Mouse (Mus musculus) forebrain, postnatal 0 days (tissue): ENCODE results near the gene Pabpc4. TPM values are rescaled to one million over a fixed set of nuclear protein-coding genes. Genes with fewer than 3 reads are reported as not detected.
"Not testable (repeated sequence)": the region's sequence is repeated elsewhere in the genome, so short reads cannot be mapped to it uniquely, and the experiment has no call there.

Source experiments
- ATAC-seq: fragments of 200-750 bp; cut with Nextera tagmentation; 2 replicates; pipeline ENCODE4 v1.8.0; 2017; ENCODE audit warnings: mild to moderate bottlenecking, moderate library complexity
- DNase-seq: peaks from one replicate; pipeline ENCODE4 v3.0.0-alpha.2; 2015
- H3K27ac ChIP-seq: fragments of 300-500 bp; sonication (generic); 2 replicates; pipeline ENCODE4 v1.5.1; 2014; ENCODE audit warnings: low read depth, mild to moderate bottlenecking, antibody characterized with exemption, low read length, moderate library complexity, mixed read lengths
- H3K27me3 ChIP-seq: fragments of 300-500 bp; sonication (generic); 2 replicates; pipeline ENCODE4 v1.6.1; 2014; ENCODE audit warnings: mild to moderate bottlenecking, low read length, mixed read lengths; ENCODE audit not compliant: insufficient read depth
- H3K36me3 ChIP-seq: fragments of 300-500 bp; sonication (generic); 2 replicates; pipeline ENCODE4 v1.6.1; 2014; ENCODE audit warnings: mild to moderate bottlenecking, moderate library complexity; ENCODE audit not compliant: insufficient read depth
- H3K4me1 ChIP-seq: fragments of 300-500 bp; sonication (generic); 2 replicates; pipeline ENCODE4 v1.6.1; 2014; ENCODE audit warnings: antibody characterized with exemption; ENCODE audit not compliant: insufficient read depth
- H3K4me2 ChIP-seq: fragments of 300-500 bp; sonication (generic); 2 replicates; pipeline ENCODE4 v1.6.1; 2014; ENCODE audit warnings: low read depth, mild to moderate bottlenecking, moderate library complexity
- H3K4me3 ChIP-seq: fragments of 300-500 bp; sonication (generic); 2 replicates; pipeline ENCODE4 v1.5.1; 2014; ENCODE audit warnings: low read depth, low read length, mixed read lengths
- H3K9ac ChIP-seq: fragments of 300-500 bp; sonication (generic); 2 replicates; pipeline ENCODE4 v1.6.1; 2014; ENCODE audit warnings: mild to moderate bottlenecking
- H3K9me3 ChIP-seq: fragments of 300-500 bp; sonication (generic); 2 replicates; pipeline ENCODE4 v1.6.1; 2016; ENCODE audit warnings: low read length
- CTCF ChIP-seq: sonication (generic); IDR thresholded peaks from 2 replicates; pipeline ENCODE4 v1.5.1; 2016; ENCODE audit warnings: antibody characterized with exemption, control low read depth, low read depth
- WGBS: fragments of 180-500 bp; shearing (Covaris S2); extraction: QIAGEN DNeasy Blood & Tissue Kit; methylation state at CpG from one replicate; pipeline ENCODE4 v1.1.7; 2014; 5-methylcytosine and 5-hydroxymethylcytosine counted together
- polyA plus RNA-seq: library from polyadenylated mRNA; unstranded; fragments of >200 nt; fragmentation: Nextera tagmentation; extraction: Ambion mirVana; gene quantifications from 2 replicates; pipeline ENCODE4 v1.2.1, GENCODE M21; 2015
- total RNA-seq: library from RNA; depleted of rRNA; stranded (reverse); fragments of >200 nt; gene quantifications from 2 replicates; pipeline ENCODE4 v1.2.3, GENCODE M21; 2014

The Pabpc4 gene
- total and polyA plus RNA-seq, 2 experiments from 2014 or later, result 28.2 to 92.6 TPM

DNA sequence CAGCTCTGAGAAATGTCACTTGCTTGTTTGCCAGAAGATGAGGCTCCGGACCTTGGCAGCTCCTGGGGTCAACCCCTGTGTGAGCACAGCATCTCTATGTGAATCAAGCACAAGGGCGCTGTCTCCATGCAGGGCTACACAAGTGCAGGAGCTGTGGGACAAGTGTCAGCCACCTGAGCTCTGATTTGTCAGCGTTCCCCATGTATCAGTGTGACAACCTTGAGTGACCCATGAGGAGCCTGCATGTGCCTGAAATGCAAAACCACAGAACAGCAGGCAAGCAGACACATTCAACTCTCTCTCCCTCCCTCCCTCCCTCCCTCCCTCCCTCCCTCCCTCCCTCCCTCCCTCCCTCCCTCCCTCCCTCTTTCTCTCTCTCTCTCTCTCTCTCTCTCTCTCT lies 65.5 kb downstream of the Pabpc4 start:
- Histone ChIP-seq H3K4me3 (no peak overlapping the region), H3K4me2 (no peak overlapping the region), H3K4me1 (no peaks in the 10 kb centered on the region), H3K9me3 (no peaks in the 10 kb centered on the region), H3K27me3 (no peaks in the 10 kb centered on the region), H3K27ac (no peak overlapping the region), H3K9ac (no peak overlapping the region), H3K36me3 (no peaks in the 10 kb centered on the region)
- 61% methylated on average over 3 of the region's 3 CpGs for WGBS
- no peak for DNase-seq
- TF ChIP-seq CTCF, result no peak
- no peak for ATAC-seq

DNA sequence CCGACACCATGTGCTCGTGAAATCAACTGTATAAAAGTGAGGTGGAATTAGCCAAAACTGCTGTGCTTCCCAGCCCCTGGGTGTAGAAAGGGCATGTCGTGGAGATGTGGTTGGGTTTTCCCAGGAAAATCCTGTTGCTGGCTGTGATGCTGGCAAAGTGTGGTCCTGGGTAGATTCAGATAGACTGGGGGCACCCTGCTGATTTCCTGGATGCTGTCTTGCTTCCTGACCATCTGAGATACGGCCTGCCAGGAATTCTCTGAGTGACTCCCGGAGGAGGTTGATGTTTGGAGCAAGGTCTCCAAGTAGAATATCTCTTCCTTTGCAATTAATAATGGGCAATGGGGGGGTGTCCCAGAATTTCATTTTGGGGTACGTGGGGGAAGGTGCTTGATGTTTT lies 66.8 kb downstream of the Pabpc4 start:
- WGBS, result 65% methylated on average over 6 of the region's 6 CpGs
- ATAC-seq (no peak), DNase-seq (no peak)
- H3K4me1 ChIP-seq, result no peaks in the 10 kb centered on the region
- no peaks in the 10 kb centered on the region for H3K9me3 ChIP-seq
- H3K9ac ChIP-seq, result no peak overlapping the region
- no peak for TF ChIP-seq CTCF
- no peaks in the 10 kb centered on the region for H3K36me3 ChIP-seq
- no peak overlapping the region for H3K4me2 ChIP-seq
- no peaks in the 10 kb centered on the region for H3K27me3 ChIP-seq
- no peak overlapping the region for H3K4me3 ChIP-seq
- no peak overlapping the region for H3K27ac ChIP-seq

- no peak for TF ChIP-seq CTCF
- Histone ChIP-seq H3K9ac (no peak overlapping the region), H3K9me3 (no peaks in the 10 kb centered on the region), H3K27ac (no peak overlapping the region), H3K4me1 (no peaks in the 10 kb centered on the region), H3K27me3 (no peaks in the 10 kb centered on the region), H3K4me3 (no peak overlapping the region), H3K36me3 (no peaks in the 10 kb centered on the region), H3K4me2 (no peak overlapping the region)
- ATAC-seq (no peak), DNase-seq (no peak)
- 77% methylated on average over 5 of the region's 5 CpGs for WGBS
Measured at GRCm38 (mm10) chr4:123331326-123331725, 69.2 kb downstream of the Pabpc4 start.

DNA sequence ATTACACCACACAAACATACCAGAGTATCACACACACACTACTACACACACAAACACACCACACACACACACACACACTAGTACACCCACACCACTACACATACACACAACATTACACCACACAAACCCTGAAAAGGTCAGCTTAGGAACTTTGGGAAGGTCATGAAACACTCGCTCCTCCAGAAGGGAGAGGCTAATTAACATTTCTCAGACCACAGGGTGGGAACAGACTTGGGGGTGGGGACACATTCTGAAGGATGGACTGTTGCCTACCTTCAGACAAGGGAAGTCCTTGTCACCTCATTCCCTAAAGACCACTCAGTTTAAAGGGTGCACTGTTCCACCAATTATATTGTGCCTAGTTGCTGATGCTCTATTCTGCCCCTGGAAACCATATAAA lies 69.8 kb downstream of the Pabpc4 start:
- not testable (repeated sequence) for ATAC-seq, H3K4me1 ChIP-seq, H3K4me3 ChIP-seq, H3K36me3 ChIP-seq, H3K9me3 ChIP-seq, DNase-seq, H3K9ac ChIP-seq, H3K27ac ChIP-seq, H3K27me3 ChIP-seq, H3K4me2 ChIP-seq
- WGBS, result 88% methylated on average over 1 of the region's 1 CpGs

GRCm38 (mm10) chr4:123333151-123333550 lies 71.0 kb downstream of the Pabpc4 start:
- H3K9ac ChIP-seq, result no peak overlapping the region
- ATAC-seq, result no peak
- DNase-seq, result no peak
- H3K9me3 ChIP-seq, result no peaks in the 10 kb centered on the region
- H3K4me2 ChIP-seq, result no peak overlapping the region
- WGBS, result 97% methylated on average over 4 of the region's 4 CpGs
- H3K4me3 ChIP-seq, result no peak overlapping the region
- H3K27ac ChIP-seq, result no peak overlapping the region
- no peaks in the 10 kb centered on the region for H3K4me1 ChIP-seq
- no peaks in the 10 kb centered on the region for H3K36me3 ChIP-seq
- no peak for TF ChIP-seq CTCF
- H3K27me3 ChIP-seq, result no peaks in the 10 kb centered on the region

DNA sequence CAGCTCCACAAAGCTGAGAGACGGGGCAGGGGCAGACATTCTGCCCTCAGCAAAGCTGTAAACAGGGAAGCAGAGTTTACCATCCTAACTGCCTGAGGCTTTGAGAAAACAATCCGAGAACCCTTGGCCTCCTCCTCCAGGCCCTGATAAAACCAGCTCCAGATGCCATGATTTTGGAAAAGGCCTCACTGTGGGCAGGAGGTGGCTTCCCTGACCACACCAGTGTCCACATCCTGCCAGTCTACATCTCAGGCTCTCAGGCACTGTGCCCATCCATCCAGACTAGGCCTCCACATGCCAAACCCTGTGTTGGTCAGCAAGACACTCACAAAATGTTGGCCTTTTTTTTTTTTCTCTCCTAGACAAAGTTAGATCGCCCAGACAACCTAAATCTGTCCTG lies 72.0 kb downstream of the Pabpc4 start:
- H3K4me1 ChIP-seq, result no peaks in the 10 kb centered on the region
- H3K9me3 ChIP-seq, result no peaks in the 10 kb centered on the region
- no peaks in the 10 kb centered on the region for H3K27me3 ChIP-seq
- WGBS, result 77% methylated on average over 3 of the region's 3 CpGs
- no peak for TF ChIP-seq CTCF
- no peak overlapping the region for H3K4me2 ChIP-seq
- no peak overlapping the region for H3K4me3 ChIP-seq
- DNase-seq, result no peak
- no peaks in the 10 kb centered on the region for H3K36me3 ChIP-seq
- ATAC-seq, result no peak
- no peak overlapping the region for H3K9ac ChIP-seq
- H3K27ac ChIP-seq, result no peak overlapping the region

- WGBS, result 84% methylated on average over 10 of the region's 10 CpGs
- ATAC-seq, result not testable (repeated sequence)
Measured at GRCm38 (mm10) chr4:123335244-123335643, 73.1 kb downstream of the Pabpc4 start.

More at GRCm38 (mm10) chr4:123335244-123335643, 73.1 kb downstream of the Pabpc4 start:
- not testable (repeated sequence) for DNase-seq, H3K36me3 ChIP-seq, H3K27me3 ChIP-seq, H3K27ac ChIP-seq, H3K4me1 ChIP-seq, H3K9me3 ChIP-seq, H3K4me2 ChIP-seq, H3K9ac ChIP-seq, H3K4me3 ChIP-seq
